Mouse (Mus musculus): ENCODE data around the gene Gpr139.

DNA sequence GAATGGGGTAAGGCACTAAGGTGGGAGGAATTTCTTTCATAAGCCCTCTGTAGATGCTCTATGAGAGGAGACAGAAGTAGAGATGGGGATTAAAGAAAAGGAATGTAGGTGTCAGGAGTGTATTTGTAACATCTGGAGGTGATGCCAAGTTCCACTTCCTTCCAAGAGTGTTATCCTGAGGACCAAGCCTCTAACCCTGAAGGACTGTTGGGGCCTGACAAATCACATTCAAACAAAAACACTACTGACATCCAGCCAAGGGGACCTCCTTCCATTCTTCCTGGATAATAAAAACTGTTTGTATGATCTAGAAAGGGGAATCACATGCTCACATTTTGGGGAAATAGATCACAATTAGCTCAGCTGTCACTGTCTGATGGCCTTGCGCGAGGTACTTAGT, 34.7 kb upstream of the Gpr139 start:
- no peak for TF ChIP-seq CTCF (IDR thresholded peaks at IDR 0.05; ENCODE audit: control insufficient read depth, insufficient read depth, insufficient replicate concordance, low read depth, low read length)
- TF ChIP-seq POLR2A (IDR thresholded peaks at IDR 0.05; ENCODE audit: control insufficient read depth, low read depth, low read length) = no peak
